Comparison of ENCODE assay signal across 8 mouse cellular contexts in the genomic region with DNA sequence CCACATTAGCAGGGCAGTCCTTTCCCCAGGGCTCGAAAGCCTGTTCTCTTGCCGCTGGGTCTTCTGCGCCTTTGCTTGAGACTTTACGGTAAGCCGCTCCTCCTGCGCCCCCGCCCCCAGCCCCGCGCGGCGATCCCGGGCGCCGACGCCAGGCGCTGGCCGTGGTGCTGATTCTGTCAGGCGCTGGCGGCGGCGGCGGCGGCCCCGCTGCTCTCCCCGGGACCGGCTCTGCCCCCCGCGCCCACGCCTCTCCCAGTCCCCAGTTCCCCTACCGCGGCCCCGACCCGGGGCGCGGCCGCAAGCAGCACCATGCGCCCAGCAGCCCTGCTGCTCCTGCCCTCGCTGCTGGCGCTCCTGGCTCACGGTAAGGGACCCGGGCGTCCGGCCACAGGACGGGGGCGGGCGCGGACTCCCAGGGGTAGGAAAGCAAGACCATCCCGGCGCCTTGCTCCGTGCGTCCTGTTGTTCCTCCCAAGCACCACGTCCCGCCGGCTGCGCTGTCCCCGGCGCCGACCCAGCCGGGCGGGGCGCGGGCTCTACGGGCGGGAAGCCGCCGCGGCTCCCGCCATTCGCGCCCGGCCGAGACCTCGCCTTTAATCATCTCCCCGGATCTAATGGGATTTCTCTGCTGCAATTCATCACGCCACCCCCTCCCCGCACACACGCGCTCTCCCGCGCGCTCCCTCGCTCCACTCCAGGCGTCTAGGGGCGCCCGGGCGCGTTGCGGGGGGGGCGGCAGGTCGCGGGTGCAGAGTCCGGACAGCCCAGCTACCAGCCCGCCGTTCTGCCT. TPM values are rescaled to one million over a fixed set of nuclear protein-coding genes. Genes with fewer than 3 reads are reported as not detected.
DNase-seq lines count a peak whose midpoint lies in the region; ATAC-seq and TF ChIP-seq lines count a peak whose summit lies in the region.

A gene (plus strand): TSS at position 50 of the 790 bp plus-strand sequence.

- H3K27ac ChIP-seq in hindbrain, postnatal 0 days, result peak within 1 kb of the TSS; percentile 89

- no peaks in the 10 kb centered on the region for H3K9me3 ChIP-seq in hindbrain, postnatal 0 days (ENCODE audit: low read length)

- peak; percentile 87 for DNase-seq in ZHBTc4 (ENCODE audit: low read depth, low spot score)
- peak; percentile 65 to 86 for DNase-seq in cerebellum, postnatal 4 days (ENCODE audit: low spot score in 2 of 2)
- peak; percentile 39 to 51 for DNase-seq in gastrocnemius, adult 8-10 months (ENCODE audit: low spot score in 2 of 2)
- peak; percentile 92 for DNase-seq in hindbrain, postnatal 0 days (ENCODE audit: low spot score)
- DNase-seq in left cerebral cortex, adult 9 months (ENCODE audit: low spot score in 2 of 2), result peak; percentile 55 to 80
- peak; percentile 86 for DNase-seq in right cerebral cortex, postnatal 25 days
- DNase-seq in urinary bladder, postnatal 14 days (ENCODE audit: low spot score), result peak; percentile 79

- no peak for TF ChIP-seq CTCF in hindbrain, postnatal 0 days (IDR thresholded peaks at IDR 0.05; ENCODE audit: low read depth)

- ATAC-seq in hindbrain, postnatal 0 days, result peak; percentile 75
- peak; percentile 90 for ATAC-seq in megakaryocyte progenitor cell, adult 5-6 weeks (replicated peaks; ENCODE audit: poor library complexity)

- no peaks in the 10 kb centered on the region for H3K27me3 ChIP-seq in hindbrain, postnatal 0 days (ENCODE audit: insufficient read depth, low read length)

- WGBS in hindbrain, postnatal 0 days, result under 1% methylated on average over 62 of the region's 94 CpGs

- H3K9ac ChIP-seq in hindbrain, postnatal 0 days (replicated peaks; ENCODE audit: low read length), result peak within 1 kb of the TSS; percentile 83

- H3K4me3 ChIP-seq in hindbrain, postnatal 0 days (ENCODE audit: low read length), result peak within 1 kb of the TSS; percentile 70

- H3K36me3 ChIP-seq in hindbrain, postnatal 0 days (ENCODE audit: insufficient read depth, low read length), result no peaks in the 10 kb centered on the region

- H3K4me1 ChIP-seq in hindbrain, postnatal 0 days (ENCODE audit: insufficient read depth, low read length), result peaks cover 32% of the 10 kb centered on the region

- peak within 1 kb of the TSS; percentile 69 for H3K4me2 ChIP-seq in hindbrain, postnatal 0 days (ENCODE audit: low read depth, low read length)

RNA-seq across cellular contexts. Expression of the gene that starts here (rescaled TPM):
- total RNA-seq in gastrocnemius, adult 8-10 months (2022), result under 1 TPM in 3 of 4 experiments, not detected in 1; 0.21 to 0.29 (median 0.24) TPM
- 175 and 177 TPM in 2 replicates for total RNA-seq in hindbrain, postnatal 0 days (2014; rRNA removed)
- polyA plus RNA-seq in hindbrain, postnatal 0 days (2015; fragmentation: Nextera tagmentation; extraction: Ambion mirVana), result 113 and 127 TPM in 2 replicates
- total RNA-seq in megakaryocyte progenitor cell, adult 5-6 weeks (2015), result not detected in 2 replicates
- total RNA-seq in megakaryocyte progenitor cell, adult 5-6 weeks (2017), result not detected in 2 replicates

Comparison
In these comparisons a context has a peak if more than half of its experiments do, and no peak if none do; other contexts are left out.
1. Peak in every context shown above with its lines: DNase-seq, ATAC-seq, H3K4me3 ChIP-seq and H3K27ac ChIP-seq.
2. RNA of the gene that starts here (total RNA-seq): 175 to 177 TPM in hindbrain, postnatal 0 days; 0.21 to 0.29 TPM in gastrocnemius, adult 8-10 months and not detected in megakaryocyte progenitor cell, adult 5-6 weeks; every median in the first group is over 100 times any median in the second.
3. Peak in DNase-seq in gastrocnemius, adult 8-10 months; RNA of the gene not detected or under 1 TPM.
4. Peak in ATAC-seq in megakaryocyte progenitor cell, adult 5-6 weeks; RNA of the gene not detected or under 1 TPM.